Mouse (Mus musculus) cerebellum, adult 18-20 months (tissue): ENCODE data around the gene Mbl1.

Experiments
- DNase-seq, 2 experiments: peaks; one replicate each; pipeline ENCODE4 v3.0.0; 2021

Gene Mbl1

DNA sequence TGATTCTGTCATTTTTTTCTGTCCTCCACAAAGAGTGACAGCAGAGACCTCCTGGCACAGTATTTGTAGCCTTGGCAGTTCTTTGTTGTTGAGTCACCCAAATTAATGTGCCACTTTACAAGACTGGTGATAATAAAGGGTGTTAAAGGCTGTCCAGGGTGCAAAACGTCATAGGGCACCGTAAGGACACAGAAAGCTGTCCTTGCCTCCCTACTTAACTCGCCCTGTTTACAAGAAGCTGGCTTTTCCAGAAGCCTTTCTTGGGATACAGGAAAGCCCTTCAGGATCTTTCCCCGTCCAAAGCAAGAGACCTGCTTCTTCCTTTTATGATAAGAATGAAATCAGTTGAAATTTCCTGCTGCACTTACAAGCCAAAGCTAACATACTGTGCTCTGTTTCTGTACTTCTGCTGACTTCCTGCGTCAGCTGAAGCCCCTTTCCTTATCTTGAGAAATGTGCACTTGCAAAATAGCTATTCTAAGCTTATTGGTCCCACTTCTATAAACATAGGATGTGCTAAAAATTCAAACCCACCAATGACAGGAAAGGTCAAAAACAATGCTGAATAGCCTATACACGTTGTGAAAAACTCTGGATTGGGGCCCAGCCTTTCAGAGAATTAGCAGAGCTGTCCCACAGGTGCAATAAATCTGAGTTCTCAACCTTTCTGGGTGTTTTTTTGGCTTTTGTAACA lies 46.9 kb downstream of the Mbl1 start:
- no peak for DNase-seq
